Mouse (Mus musculus) kidney, embryonic 14.5 days (tissue): Measurements from ENCODE around the gene Apex1. TPM values are rescaled to one million over a fixed set of nuclear protein-coding genes. Genes with fewer than 3 reads are reported as not detected.
"Not testable (repeated sequence)": the region's sequence is repeated elsewhere in the genome, so short reads cannot be mapped to it uniquely, and the experiment has no call there.

Experiments used
- ATAC-seq: fragments of 200-750 bp; cut with Nextera tagmentation; 2 replicates; pipeline ENCODE4 v1.8.0; 2017; ENCODE audit warnings: moderate number of reproducible peaks, mild to moderate bottlenecking, moderate TSS enrichment, moderate library complexity; ENCODE audit not compliant: low FRiP score, low TSS enrichment
- H3K27ac ChIP-seq: fragments of 300-500 bp; sonication (generic); 2 replicates; pipeline ENCODE4 v1.5.1; 2014; ENCODE audit warnings: low read depth, mild to moderate bottlenecking, low read length, moderate library complexity, mixed read lengths
- H3K27me3 ChIP-seq: fragments of 300-500 bp; sonication (generic); 2 replicates; pipeline ENCODE4 v1.6.1; 2014; ENCODE audit warnings: mild to moderate bottlenecking, low read length; ENCODE audit not compliant: control insufficient read depth, insufficient read depth
- H3K36me3 ChIP-seq: fragments of 300-500 bp; sonication (generic); 2 replicates; pipeline ENCODE4 v1.6.1; 2014; ENCODE audit warnings: low read length, mixed read lengths; ENCODE audit not compliant: control insufficient read depth, insufficient read depth
- H3K4me1 ChIP-seq: fragments of 300-500 bp; sonication (generic); 2 replicates; pipeline ENCODE4 v1.6.1; 2014; ENCODE audit warnings: low read length, mixed read lengths; ENCODE audit not compliant: control insufficient read depth, insufficient read depth
- H3K4me2 ChIP-seq: fragments of 300-500 bp; sonication (generic); replicated peaks from 2 replicates; pipeline ENCODE4 v1.6.1; 2014; ENCODE audit warnings: low read depth, mild to moderate bottlenecking, low read length
- H3K4me3 ChIP-seq: fragments of 300-500 bp; sonication (generic); 2 replicates; pipeline ENCODE4 v1.5.1; 2014; ENCODE audit warnings: mild to moderate bottlenecking, low read length
- H3K9ac ChIP-seq: fragments of 300-500 bp; sonication (generic); 2 replicates; pipeline ENCODE4 v1.6.1; 2014; ENCODE audit warnings: low read depth, mild to moderate bottlenecking, low read length, moderate library complexity
- H3K9me3 ChIP-seq: fragments of 300-500 bp; sonication (generic); 2 replicates; pipeline ENCODE4 v1.6.1; 2016; ENCODE audit warnings: low read length; ENCODE audit not compliant: control insufficient read depth
- WGBS: fragments of 180-500 bp; shearing (Covaris S2); extraction: QIAGEN DNeasy Blood & Tissue Kit; methylation state at CpG from one replicate; pipeline ENCODE4 v1.1.7; 2014; 5-methylcytosine and 5-hydroxymethylcytosine counted together
- polyA plus RNA-seq: library from polyadenylated mRNA; unstranded; fragments of >200 nt; fragmentation: Nextera tagmentation; extraction: Ambion mirVana; gene quantifications from 2 replicates; pipeline ENCODE4 v1.2.1, GENCODE M21; 2014

The Apex1 gene
- polyA plus RNA-seq, 1 experiment from 2014 or later: 354 TPM

DNA sequence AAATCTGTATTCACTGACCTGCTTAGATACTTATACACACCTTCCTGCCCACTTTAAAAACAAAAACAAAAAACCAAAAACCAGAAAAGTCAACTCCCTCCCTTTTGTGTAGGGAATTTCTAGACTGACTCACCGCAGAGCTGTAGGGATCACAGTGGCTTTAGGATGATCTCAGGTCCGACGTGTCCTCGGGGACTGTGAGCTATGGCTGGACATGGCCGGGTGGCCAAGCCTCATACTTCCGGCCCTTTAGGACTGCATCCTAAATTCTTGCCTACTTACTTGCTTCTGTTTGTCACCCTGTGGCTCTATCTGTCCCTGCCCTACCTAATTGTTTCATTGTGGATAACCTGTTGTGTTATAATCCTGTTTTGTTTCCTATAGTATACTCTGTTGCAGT is 32.0 kb downstream of the Apex1 start:
- H3K27me3 ChIP-seq, H3K9me3 ChIP-seq, H3K4me3 ChIP-seq, H3K27ac ChIP-seq, H3K9ac ChIP-seq, H3K36me3 ChIP-seq, ATAC-seq, H3K4me1 ChIP-seq, H3K4me2 ChIP-seq: not testable (repeated sequence)
- WGBS: 71% methylated on average over 6 of the region's 6 CpGs

DNA sequence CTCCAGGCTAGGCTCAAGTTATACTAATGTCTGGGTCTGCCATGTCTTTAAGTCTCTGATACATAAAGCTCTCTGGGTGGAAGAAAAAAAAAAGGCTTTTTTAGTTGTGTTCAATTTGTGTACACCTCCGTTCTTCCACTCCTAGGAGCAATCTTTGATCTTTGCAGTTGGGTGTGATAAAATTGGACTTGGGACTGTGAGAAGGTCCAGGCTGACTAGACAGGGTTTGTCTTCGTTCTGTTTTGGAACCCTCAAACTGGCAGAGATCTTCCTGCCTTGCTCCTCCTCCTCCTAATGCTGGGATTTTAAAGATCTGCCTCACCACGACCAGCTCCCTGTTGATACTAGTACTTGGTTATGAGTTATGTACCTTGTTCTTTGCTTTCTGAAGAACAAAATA is 32.4 kb downstream of the Apex1 start:
- ATAC-seq, H3K36me3 ChIP-seq, H3K4me1 ChIP-seq, H3K9ac ChIP-seq, H3K27me3 ChIP-seq, H3K9me3 ChIP-seq, H3K27ac ChIP-seq, H3K4me2 ChIP-seq, H3K4me3 ChIP-seq: not testable (repeated sequence)
- WGBS: 52% methylated on average over 3 of the region's 3 CpGs

DNA sequence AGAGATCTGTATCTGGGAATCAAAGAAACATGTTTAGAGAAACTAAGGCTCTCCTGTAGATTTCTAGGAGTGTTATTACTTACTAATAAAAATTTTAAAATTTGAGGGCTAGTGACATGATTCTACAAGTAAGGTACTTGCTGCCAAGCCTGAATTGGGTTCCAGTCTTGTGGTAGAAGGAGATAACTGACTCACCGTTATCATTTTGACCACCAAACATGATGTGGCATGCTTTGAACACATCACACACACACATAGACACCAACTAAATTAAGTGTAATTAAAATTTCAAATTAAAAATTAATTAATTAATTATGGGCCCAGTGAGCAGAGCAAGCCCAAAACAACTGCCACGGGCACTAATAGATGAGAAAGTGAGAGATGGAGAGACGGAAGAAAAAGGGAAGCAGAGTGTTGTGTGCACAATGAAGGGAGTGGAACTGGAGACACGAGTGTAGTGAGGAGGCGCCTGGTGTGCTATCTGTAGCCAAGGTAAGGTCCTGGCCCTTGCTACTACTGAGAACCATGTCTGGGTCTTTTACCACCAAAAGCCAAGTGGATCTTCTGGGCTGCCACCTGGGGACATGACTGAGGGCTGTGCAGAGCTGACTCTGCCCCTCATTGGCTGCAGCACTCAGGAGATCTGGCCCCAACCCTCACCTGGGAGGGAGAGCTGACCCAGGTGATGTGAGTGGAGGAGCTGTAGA is 33.7 kb downstream of the Apex1 start:
- H3K36me3 ChIP-seq, H3K27me3 ChIP-seq, H3K4me1 ChIP-seq, H3K9ac ChIP-seq, ATAC-seq, H3K9me3 ChIP-seq, H3K4me3 ChIP-seq, H3K27ac ChIP-seq, H3K4me2 ChIP-seq: not testable (repeated sequence)
- 94% methylated on average over 5 of the region's 5 CpGs for WGBS

- Histone ChIP-seq H3K27ac (no peak overlapping the region), H3K4me2 (no peak overlapping the region), H3K9ac (no peak overlapping the region), H3K27me3 (no peaks in the 10 kb centered on the region), H3K4me1 (0 out of 2 replicates have a peak, but pooled peaks cover 3% of the 10 kb centered on the region), H3K4me3 (no peak overlapping the region), H3K9me3 (no peaks in the 10 kb centered on the region), H3K36me3 (no peaks in the 10 kb centered on the region)
- ATAC-seq: no peak
- 67% methylated on average over 5 of the region's 5 CpGs for WGBS
Measured at GRCm38 (mm10) chr14:50968216-50968980, 43.6 kb downstream of the Apex1 start.

GRCm38 (mm10) chr14:50969041-50969440 is 44.3 kb downstream of the Apex1 start:
- H3K4me3 ChIP-seq: no peak overlapping the region
- H3K36me3 ChIP-seq: no peaks in the 10 kb centered on the region
- H3K9ac ChIP-seq: no peak overlapping the region
- H3K27ac ChIP-seq: no peak overlapping the region
- no peak overlapping the region for H3K4me2 ChIP-seq
- WGBS: 6% methylated on average over 1 of the region's 1 CpGs
- ATAC-seq: no peak
- H3K4me1 ChIP-seq: 0 out of 2 replicates have a peak, but pooled peaks cover 3% of the 10 kb centered on the region
- H3K9me3 ChIP-seq: no peaks in the 10 kb centered on the region
- no peaks in the 10 kb centered on the region for H3K27me3 ChIP-seq

GRCm38 (mm10) chr14:50969558-50970544 is 45.1 kb downstream of the Apex1 start:
- Histone ChIP-seq H3K27me3 (no peaks in the 10 kb centered on the region), H3K4me2 (no peak overlapping the region), H3K4me3 (no peak overlapping the region), H3K9ac (no peak overlapping the region), H3K27ac (no peak overlapping the region), H3K9me3 (no peaks in the 10 kb centered on the region), H3K36me3 (no peaks in the 10 kb centered on the region), H3K4me1 (0 out of 2 replicates have a peak, but pooled peaks cover 3% of the 10 kb centered on the region)
- no peak for ATAC-seq
- 37% methylated on average over 12 of the region's 12 CpGs for WGBS

GRCm38 (mm10) chr14:50970822-50971221 is 46.1 kb downstream of the Apex1 start:
- H3K9me3 ChIP-seq: no peaks in the 10 kb centered on the region
- no peak overlapping the region for H3K9ac ChIP-seq
- no peaks in the 10 kb centered on the region for H3K36me3 ChIP-seq
- H3K4me2 ChIP-seq: no peak overlapping the region
- H3K27ac ChIP-seq: no peak overlapping the region
- H3K4me1 ChIP-seq: 0 out of 2 replicates have a peak, but pooled peaks cover 3% of the 10 kb centered on the region
- H3K4me3 ChIP-seq: no peak overlapping the region
- no peaks in the 10 kb centered on the region for H3K27me3 ChIP-seq
- WGBS: 56% methylated on average over 1 of the region's 1 CpGs
- no peak for ATAC-seq

DNA sequence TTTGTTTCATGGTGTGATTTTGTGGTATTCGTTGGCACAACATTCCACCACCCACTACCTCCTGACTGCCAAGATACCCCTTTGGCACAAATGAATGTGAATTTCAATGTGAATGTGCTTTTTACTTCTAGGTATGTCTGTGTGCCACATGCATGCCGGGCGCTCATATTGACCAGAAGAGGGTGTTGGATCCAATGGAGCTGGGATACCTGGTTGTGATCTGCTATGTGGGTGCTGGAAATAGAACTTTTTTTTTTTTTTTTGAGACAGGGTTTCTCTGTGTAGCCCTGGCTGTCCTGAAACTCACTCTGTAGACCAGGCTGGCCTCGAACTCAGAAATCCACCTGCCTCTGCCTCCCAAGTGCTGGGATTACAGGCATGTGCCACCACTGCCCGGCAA is 48.3 kb downstream of the Apex1 start:
- H3K4me3 ChIP-seq, H3K27me3 ChIP-seq, ATAC-seq, H3K36me3 ChIP-seq, H3K9ac ChIP-seq, H3K27ac ChIP-seq, H3K4me2 ChIP-seq, H3K4me1 ChIP-seq, H3K9me3 ChIP-seq: not testable (repeated sequence)
- WGBS: 84% methylated on average over 5 of the region's 5 CpGs
